Comparison of ENCODE assay signal across 17 mouse cellular contexts in the genomic region with DNA sequence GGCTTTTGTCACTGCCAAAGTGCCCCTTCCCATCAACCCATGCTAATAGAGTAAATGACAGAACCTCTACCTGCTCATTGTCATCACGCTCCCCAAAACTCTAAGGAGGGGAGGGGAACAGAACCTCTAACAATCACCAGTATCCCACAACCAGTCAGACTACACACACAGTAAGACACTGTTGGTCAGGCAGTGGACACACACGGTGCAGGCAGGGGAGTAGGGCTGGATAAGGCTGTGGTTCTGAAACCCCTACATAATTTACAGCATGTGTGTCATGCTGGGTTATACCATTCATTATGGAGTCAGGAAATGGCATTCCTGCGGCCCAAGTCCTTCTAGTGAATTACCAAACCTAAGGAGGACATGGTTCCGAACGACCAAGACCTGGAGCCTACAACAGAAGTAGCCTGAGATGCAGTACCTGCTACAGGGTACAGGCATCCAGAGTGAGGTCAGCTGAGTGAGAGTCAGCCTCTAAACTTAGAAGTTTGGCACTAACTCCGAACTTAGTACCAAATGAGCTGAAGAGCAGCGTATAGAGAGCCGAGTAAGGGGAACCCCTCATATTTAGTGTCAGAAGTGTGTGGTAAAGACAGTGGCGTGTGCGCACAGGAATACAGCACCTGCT. TPM values are rescaled to one million over a fixed set of nuclear protein-coding genes. Genes with fewer than 3 reads are reported as not detected.
DNase-seq lines count a peak whose midpoint lies in the region; ATAC-seq lines count a peak whose summit lies in the region.
"Had no signal": no experiment of that assay in that cellular context is flagged by ENCODE, and none has a peak within 500 bp of the region (broad histone marks: within the 10 kb centered on the region; RNA-seq: fewer than 3 reads in every experiment).

No protein-coding gene starts in this region.

- H3K9me3 ChIP-seq in heart, embryonic 11.5 days (replicated peaks; ENCODE audit: control insufficient read depth, low read length), result no peaks in the 10 kb centered on the region
- H3K9me3 ChIP-seq in hindbrain, embryonic 13.5 days, result no peaks in the 10 kb centered on the region
- H3K9me3 ChIP-seq in hindbrain, embryonic 12.5 days (replicated peaks), result no peaks in the 10 kb centered on the region
- no peaks in the 10 kb centered on the region; the same call in 1 of the 2 replicates for H3K9me3 ChIP-seq in midbrain, embryonic 13.5 days
- H3K9me3 ChIP-seq in midbrain, embryonic 14.5 days (ENCODE audit: control insufficient read depth, low read length), result no peaks in the 10 kb centered on the region
- H3K9me3 ChIP-seq: forebrain, embryonic 12.5 days had no signal

- intact Hi-C loops in left cerebral cortex, postnatal 25 days (cut with DNase I), result no loop called here

- no peaks in the 10 kb centered on the region for H3K36me3 ChIP-seq in heart, embryonic 11.5 days (ENCODE audit: control insufficient read depth, insufficient read depth, low read length)
- peaks cover 15% of the 10 kb centered on the region for H3K36me3 ChIP-seq in hindbrain, embryonic 13.5 days
- H3K36me3 ChIP-seq in hindbrain, embryonic 12.5 days, result peaks cover 8% of the 10 kb centered on the region
- H3K36me3 ChIP-seq in midbrain, embryonic 13.5 days, result peaks cover 14% of the 10 kb centered on the region
- peaks cover 12% of the 10 kb centered on the region for H3K36me3 ChIP-seq in midbrain, embryonic 14.5 days (ENCODE audit: control insufficient read depth, insufficient read depth, low read length)

- peak; percentile 33 to 36 for DNase-seq in heart, adult 18-20 months
- DNase-seq in midbrain, embryonic 14.5 days, result no peak
- DNase-seq in left cerebral cortex, postnatal 25 days (ENCODE audit: low spot score in 2 of 2), result no peak
- DNase-seq: adrenal gland, adult 2 months; cerebellum, adult 11 months; cerebellum, adult 9-11 months; gastrocnemius, postnatal 10 days; thymus, adult 18-20 months; thymus, postnatal 4 days had no signal

- no peak overlapping the region for H3K27ac ChIP-seq in heart, embryonic 11.5 days (ENCODE audit: low read depth, low read length)
- 0 out of 2 replicates have a peak overlapping the region, but pooled peaks have one; percentile 4 for H3K27ac ChIP-seq in hindbrain, embryonic 13.5 days
- H3K27ac ChIP-seq in hindbrain, embryonic 12.5 days, result no peak overlapping the region
- no peak overlapping the region for H3K27ac ChIP-seq in midbrain, embryonic 13.5 days
- H3K27ac ChIP-seq in midbrain, embryonic 14.5 days (replicated peaks; ENCODE audit: low read depth, low read length), result no peak overlapping the region
- H3K27ac ChIP-seq: forebrain, embryonic 12.5 days; macrophage had no signal

- no peak overlapping the region for H3K4me2 ChIP-seq in heart, embryonic 11.5 days
- no peak overlapping the region for H3K4me2 ChIP-seq in hindbrain, embryonic 13.5 days
- no peak overlapping the region for H3K4me2 ChIP-seq in hindbrain, embryonic 12.5 days (replicated peaks)
- H3K4me2 ChIP-seq in midbrain, embryonic 13.5 days (replicated peaks), result no peak overlapping the region
- no peak overlapping the region for H3K4me2 ChIP-seq in midbrain, embryonic 14.5 days (ENCODE audit: low read length)
- H3K4me2 ChIP-seq: forebrain, embryonic 12.5 days had no signal

- H3K9ac ChIP-seq in heart, embryonic 11.5 days (ENCODE audit: low read depth, low read length), result no peak overlapping the region
- H3K9ac ChIP-seq in hindbrain, embryonic 13.5 days, result no peak overlapping the region
- no peak overlapping the region for H3K9ac ChIP-seq in hindbrain, embryonic 12.5 days
- 0 out of 2 replicates have a peak overlapping the region, but pooled peaks have one; percentile 4 for H3K9ac ChIP-seq in midbrain, embryonic 13.5 days (replicated peaks)
- no peak overlapping the region for H3K9ac ChIP-seq in midbrain, embryonic 14.5 days (replicated peaks; ENCODE audit: low read length)
- H3K9ac ChIP-seq: forebrain, embryonic 12.5 days had no signal

- 84% methylated on average over 10 of the region's 10 CpGs for WGBS in heart, embryonic 11.5 days (ENCODE audit: insufficient replicate concordance)
- WGBS in hindbrain, embryonic 13.5 days, result 89% methylated on average over 10 of the region's 10 CpGs
- WGBS in hindbrain, embryonic 12.5 days, result 88% methylated on average over 10 of the region's 10 CpGs
- WGBS in midbrain, embryonic 13.5 days, result 96% methylated on average over 10 of the region's 10 CpGs
- WGBS in midbrain, embryonic 14.5 days, result 93% methylated on average over 10 of the region's 10 CpGs

- ATAC-seq in heart, embryonic 11.5 days (replicated peaks; ENCODE audit: insufficient number of reproducible peaks, low FRiP score, low TSS enrichment), result no peak
- 0 out of 2 replicates have a peak, but pooled peaks have one; percentile 40 for ATAC-seq in hindbrain, embryonic 13.5 days (ENCODE audit: low FRiP score)
- ATAC-seq in hindbrain, embryonic 12.5 days (ENCODE audit: low FRiP score), result no peak
- ATAC-seq in midbrain, embryonic 13.5 days, result no peak
- ATAC-seq in midbrain, embryonic 14.5 days (ENCODE audit: low FRiP score, low TSS enrichment), result no peak
- ATAC-seq: lung, postnatal 0 days had no signal

- H3K4me3 ChIP-seq in heart, embryonic 11.5 days (ENCODE audit: low read depth, low read length), result no peak overlapping the region
- H3K4me3 ChIP-seq in hindbrain, embryonic 13.5 days, result no peak overlapping the region
- no peak overlapping the region for H3K4me3 ChIP-seq in hindbrain, embryonic 12.5 days
- no peak overlapping the region for H3K4me3 ChIP-seq in midbrain, embryonic 13.5 days (replicated peaks)
- H3K4me3 ChIP-seq in midbrain, embryonic 14.5 days (replicated peaks; ENCODE audit: low read depth, low read length), result no peak overlapping the region
- H3K4me3 ChIP-seq: forebrain, embryonic 12.5 days had no signal

- peaks cover 16% of the 10 kb centered on the region for H3K4me1 ChIP-seq in heart, embryonic 11.5 days (ENCODE audit: control insufficient read depth, insufficient read depth, low read length)
- peaks cover 30% of the 10 kb centered on the region for H3K4me1 ChIP-seq in hindbrain, embryonic 13.5 days (replicated peaks)
- peaks cover 15% of the 10 kb centered on the region for H3K4me1 ChIP-seq in hindbrain, embryonic 12.5 days
- H3K4me1 ChIP-seq in midbrain, embryonic 13.5 days (replicated peaks), result peaks cover 18% of the 10 kb centered on the region
- no peaks in the 10 kb centered on the region for H3K4me1 ChIP-seq in midbrain, embryonic 14.5 days (ENCODE audit: control insufficient read depth, insufficient read depth, low read length)

- H3K27me3 ChIP-seq in heart, embryonic 11.5 days (ENCODE audit: control insufficient read depth, insufficient read depth, low read length), result no peaks in the 10 kb centered on the region
- no peaks in the 10 kb centered on the region for H3K27me3 ChIP-seq in hindbrain, embryonic 13.5 days
- no peaks in the 10 kb centered on the region for H3K27me3 ChIP-seq in hindbrain, embryonic 12.5 days
- H3K27me3 ChIP-seq in midbrain, embryonic 13.5 days, result no peaks in the 10 kb centered on the region
- H3K27me3 ChIP-seq in midbrain, embryonic 14.5 days (ENCODE audit: control insufficient read depth, insufficient read depth, low read length), result no peaks in the 10 kb centered on the region
- H3K27me3 ChIP-seq: forebrain, embryonic 12.5 days had no signal

RNA-seq across cellular contexts. Expression of gene Sestd1, which starts 33.1 kb away (rescaled TPM):
- total RNA-seq in heart, adult 18-20 months (2021), result 10 to 100 TPM; 16.9 to 17.2 TPM
- polyA plus RNA-seq in heart, embryonic 11.5 days (2014; fragmentation: Nextera tagmentation; extraction: Ambion mirVana), result 12.9 and 15.8 TPM in 2 replicates
- polyA plus RNA-seq in hindbrain, embryonic 13.5 days (2015; fragmentation: Nextera tagmentation; extraction: Ambion mirVana), result 27.8 and 28.7 TPM in 2 replicates
- 33.8 and 34.4 TPM in 2 replicates for polyA plus RNA-seq in hindbrain, embryonic 12.5 days (2016; fragmentation: Nextera tagmentation; extraction: Ambion mirVana)
- polyA plus RNA-seq in midbrain, embryonic 13.5 days (2015; fragmentation: Nextera tagmentation; extraction: Ambion mirVana), result 28.2 and 28.7 TPM in 2 replicates
- polyA plus RNA-seq in midbrain, embryonic 14.5 days (2014; fragmentation: Nextera tagmentation; extraction: Ambion mirVana), result 43.5 and 52.2 TPM in 2 replicates
- 10 to 100 TPM; 62.3 to 64.6 TPM for total RNA-seq in left cerebral cortex, postnatal 25 days (2021)
- total RNA-seq: MEL had no signal

Comparison
In these comparisons a context has a peak if more than half of its experiments do, and no peak if none do; other contexts are left out.
1. DNase-seq: peak in heart, adult 18-20 months (2 of 2); none in midbrain, embryonic 14.5 days (single experiment) and left cerebral cortex, postnatal 25 days (0 of 2).